Mouse (Mus musculus): ENCODE data around the gene Snx33. TPM values are rescaled to one million over a fixed set of nuclear protein-coding genes. Genes with fewer than 3 reads are reported as not detected.
"Not testable (repeated sequence)": the region's sequence is repeated elsewhere in the genome, so short reads cannot be mapped to it uniquely, and the experiment has no call there.

The Snx33 gene
- polyA plus RNA-seq, 1 experiment from 2014 or later: 5.5 TPM

GRCm38 (mm10) chr9:56947481-56947880 lies 19.3 kb upstream of the Snx33 start:
- H3K4me1 ChIP-seq (replicated peaks; ENCODE audit: control insufficient read depth, insufficient read depth); H3K9me3 ChIP-seq (ENCODE audit: control insufficient read depth, low read length); H3K4me2 ChIP-seq (replicated peaks; ENCODE audit: low read depth); H3K27me3 ChIP-seq (ENCODE audit: control insufficient read depth, insufficient read depth, low read length); H3K36me3 ChIP-seq (ENCODE audit: control insufficient read depth, insufficient read depth, low read length); H3K9ac ChIP-seq (ENCODE audit: low read length); H3K4me3 ChIP-seq (ENCODE audit: low read depth, low read length); ATAC-seq (ENCODE audit: low FRiP score, low TSS enrichment); H3K27ac ChIP-seq (replicated peaks): not testable (repeated sequence)
- peak; percentile 23 for DNase-seq (ENCODE audit: low spot score)
- peak; percentile 85 for TF ChIP-seq CTCF (IDR thresholded peaks at IDR 0.05; ENCODE audit: low read depth)
- WGBS: 26% methylated on average over 3 of the region's 3 CpGs

DNA sequence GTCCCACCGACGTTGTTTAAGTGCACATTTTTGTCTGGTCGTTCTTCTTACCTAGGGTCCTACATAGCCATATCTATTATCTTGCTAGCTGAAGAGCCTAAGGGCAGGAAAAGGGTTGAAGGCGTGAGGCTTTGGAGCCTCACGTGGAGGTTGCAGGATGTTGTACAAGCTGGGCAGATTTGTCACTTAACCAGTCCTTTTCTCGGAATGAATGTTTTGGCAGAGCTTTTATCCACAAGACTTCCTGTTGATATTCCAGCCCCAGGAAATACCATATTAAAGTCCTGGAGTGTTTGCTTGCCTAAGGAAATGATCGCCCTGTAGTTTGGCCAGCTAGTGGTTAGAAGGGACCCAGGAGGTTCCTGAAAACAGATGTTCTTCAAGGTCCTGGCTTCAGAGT lies 10.2 kb upstream of the Snx33 start:
- WGBS: under 1% methylated on average over 7 of the region's 7 CpGs
- H3K27ac ChIP-seq (replicated peaks): peak overlapping the region; percentile 93; the same call in 1 of the 2 replicates
- peak overlapping the region; percentile 65 for H3K4me3 ChIP-seq (ENCODE audit: low read depth, low read length)
- no peak for DNase-seq (ENCODE audit: low spot score)
- ATAC-seq (ENCODE audit: low FRiP score, low TSS enrichment): no peak
- peak overlapping the region; percentile 83 for H3K9ac ChIP-seq (ENCODE audit: low read length)
- TF ChIP-seq EP300 (optimal IDR thresholded peaks at IDR 0.05): no peak
- no peak for TF ChIP-seq CTCF (IDR thresholded peaks at IDR 0.05; ENCODE audit: low read depth)
- H3K4me2 ChIP-seq (replicated peaks; ENCODE audit: low read depth): peak overlapping the region; percentile 73
- H3K9me3 ChIP-seq (ENCODE audit: control insufficient read depth, low read length): no peaks in the 10 kb centered on the region
- no peaks in the 10 kb centered on the region for H3K36me3 ChIP-seq (ENCODE audit: control insufficient read depth, insufficient read depth, low read length)
- H3K4me1 ChIP-seq (replicated peaks; ENCODE audit: control insufficient read depth, insufficient read depth): no peaks in the 10 kb centered on the region
- H3K27me3 ChIP-seq (ENCODE audit: control insufficient read depth, insufficient read depth, low read length): no peaks in the 10 kb centered on the region

DNA sequence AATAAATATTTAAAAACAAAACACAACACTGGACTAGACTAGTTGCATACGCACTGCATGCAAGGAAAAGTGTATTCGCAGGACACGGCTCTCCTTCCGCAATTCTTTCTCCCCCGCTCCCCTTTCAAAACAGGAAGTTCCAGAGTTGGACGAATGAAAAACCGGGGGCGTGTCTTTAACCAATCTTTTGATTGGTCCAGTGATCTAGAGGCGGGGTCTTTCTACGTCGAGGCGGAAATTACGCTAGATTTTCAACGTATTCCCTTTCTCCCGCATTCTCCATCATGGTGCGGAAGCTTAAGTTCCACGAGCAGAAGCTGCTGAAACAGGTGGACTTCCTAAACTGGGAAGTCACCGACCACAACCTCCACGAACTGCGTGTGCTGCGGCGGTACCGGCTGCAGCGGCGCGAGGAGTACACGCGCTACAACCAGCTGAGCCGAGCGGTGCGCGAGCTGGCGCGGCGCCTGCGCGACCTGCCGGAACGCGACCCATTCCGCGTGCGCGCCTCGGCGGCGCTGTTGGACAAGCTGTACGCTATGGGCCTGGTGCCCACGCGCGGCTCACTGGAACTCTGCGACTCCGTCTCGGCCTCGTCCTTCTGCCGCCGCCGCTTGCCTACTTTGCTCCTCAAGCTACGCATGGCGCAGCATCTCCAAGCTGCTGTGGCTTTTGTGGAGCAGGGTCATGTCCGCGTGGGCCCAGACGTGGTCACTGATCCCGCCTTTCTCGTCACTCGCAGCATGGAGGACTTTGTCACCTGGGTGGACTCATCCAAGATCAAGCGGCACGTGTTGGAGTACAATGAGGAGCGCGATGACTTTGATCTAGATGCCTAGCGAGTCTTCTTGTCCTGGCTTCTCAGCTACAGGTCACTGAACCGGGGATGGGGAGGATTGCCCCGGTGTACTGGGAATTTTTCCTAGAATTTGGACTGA lies 9.3 kb upstream of the Snx33 start, which contains the start of gene Imp3:
Gene Imp3 (plus strand): TSS at position 253 of the 938 bp plus-strand sequence.
- under 1% methylated on average over 73 of the region's 73 CpGs for WGBS
- Histone ChIP-seq H3K4me2 (replicated peaks; ENCODE audit: low read depth) (peak within 1 kb of the TSS; percentile 73), H3K4me3 (ENCODE audit: low read depth, low read length) (peak within 1 kb of the TSS; percentile 65), H3K9ac (ENCODE audit: low read length) (peak within 1 kb of the TSS; percentile 83), H3K4me1 (replicated peaks; ENCODE audit: control insufficient read depth, insufficient read depth) (no peaks in the 10 kb centered on the region), H3K27me3 (ENCODE audit: control insufficient read depth, insufficient read depth, low read length) (no peaks in the 10 kb centered on the region), H3K9me3 (ENCODE audit: control insufficient read depth, low read length) (no peaks in the 10 kb centered on the region), H3K36me3 (ENCODE audit: control insufficient read depth, insufficient read depth, low read length) (no peaks in the 10 kb centered on the region), H3K27ac (replicated peaks) (peak within 1 kb of the TSS; percentile 93)
- ATAC-seq (ENCODE audit: low FRiP score, low TSS enrichment): peak; percentile 91
- DNase-seq (ENCODE audit: low spot score): peak; percentile 91
- TF ChIP-seq EP300 (optimal IDR thresholded peaks at IDR 0.05) (no peak), CTCF (IDR thresholded peaks at IDR 0.05; ENCODE audit: low read depth) (peak; percentile 59)

- peak overlapping the region; percentile 65 for H3K4me3 ChIP-seq (ENCODE audit: low read depth, low read length)
- no peaks in the 10 kb centered on the region for H3K9me3 ChIP-seq (ENCODE audit: control insufficient read depth, low read length)
- H3K4me2 ChIP-seq (replicated peaks; ENCODE audit: low read depth): peak overlapping the region; percentile 55
- H3K27ac ChIP-seq (replicated peaks): peak overlapping the region; percentile 53; the same call in 1 of the 2 replicates
- no peaks in the 10 kb centered on the region for H3K27me3 ChIP-seq (ENCODE audit: control insufficient read depth, insufficient read depth, low read length)
- ATAC-seq (ENCODE audit: low FRiP score, low TSS enrichment) (no peak), DNase-seq (ENCODE audit: low spot score) (no peak)
- 0 out of 2 replicates have a peak overlapping the region, but pooled peaks have one; percentile 35 for H3K9ac ChIP-seq (ENCODE audit: low read length)
- H3K4me1 ChIP-seq (replicated peaks; ENCODE audit: control insufficient read depth, insufficient read depth): no peaks in the 10 kb centered on the region
- TF ChIP-seq EP300 (optimal IDR thresholded peaks at IDR 0.05) (no peak), CTCF (IDR thresholded peaks at IDR 0.05; ENCODE audit: low read depth) (no peak)
- 17% methylated on average over 6 of the region's 6 CpGs for WGBS
- H3K36me3 ChIP-seq (ENCODE audit: control insufficient read depth, insufficient read depth, low read length): no peaks in the 10 kb centered on the region
Observed at GRCm38 (mm10) chr9:56936861-56937222, 8.7 kb upstream of the Snx33 start.

GRCm38 (mm10) chr9:56930556-56930955 lies 2.4 kb upstream of the Snx33 start:
- no peaks in the 10 kb centered on the region for H3K36me3 ChIP-seq (ENCODE audit: control insufficient read depth, insufficient read depth, low read length)
- no peak overlapping the region for H3K4me2 ChIP-seq (replicated peaks; ENCODE audit: low read depth)
- no peaks in the 10 kb centered on the region for H3K9me3 ChIP-seq (ENCODE audit: control insufficient read depth, low read length)
- no peak for DNase-seq (ENCODE audit: low spot score)
- no peak overlapping the region for H3K9ac ChIP-seq (ENCODE audit: low read length)
- no peak for ATAC-seq (ENCODE audit: low FRiP score, low TSS enrichment)
- peaks cover 11% of the 10 kb centered on the region for H3K4me1 ChIP-seq (replicated peaks; ENCODE audit: control insufficient read depth, insufficient read depth)
- H3K27ac ChIP-seq (replicated peaks): no peak overlapping the region
- H3K27me3 ChIP-seq (ENCODE audit: control insufficient read depth, insufficient read depth, low read length): no peaks in the 10 kb centered on the region
- no peak overlapping the region for H3K4me3 ChIP-seq (ENCODE audit: low read depth, low read length)
- WGBS: 56% methylated on average over 1 of the region's 1 CpGs
- TF ChIP-seq EP300 (optimal IDR thresholded peaks at IDR 0.05): no peak

GRCm38 (mm10) chr9:56929496-56929895 lies 1.3 kb upstream of the Snx33 start:
- H3K9ac ChIP-seq (ENCODE audit: low read length): no peak overlapping the region
- H3K9me3 ChIP-seq (ENCODE audit: control insufficient read depth, low read length): no peaks in the 10 kb centered on the region
- no peak overlapping the region for H3K4me3 ChIP-seq (ENCODE audit: low read depth, low read length)
- no peak for TF ChIP-seq EP300 (optimal IDR thresholded peaks at IDR 0.05)
- TF ChIP-seq CTCF (IDR thresholded peaks at IDR 0.05; ENCODE audit: low read depth): no peak
- no peaks in the 10 kb centered on the region for H3K36me3 ChIP-seq (ENCODE audit: control insufficient read depth, insufficient read depth, low read length)
- no peak overlapping the region for H3K27ac ChIP-seq (replicated peaks)
- no peak for ATAC-seq (ENCODE audit: low FRiP score, low TSS enrichment)
- H3K27me3 ChIP-seq (ENCODE audit: control insufficient read depth, insufficient read depth, low read length): no peaks in the 10 kb centered on the region
- H3K4me1 ChIP-seq (replicated peaks; ENCODE audit: control insufficient read depth, insufficient read depth): peaks cover 13% of the 10 kb centered on the region
- 52% methylated on average over 4 of the region's 4 CpGs for WGBS
- H3K4me2 ChIP-seq (replicated peaks; ENCODE audit: low read depth): no peak overlapping the region
- DNase-seq (ENCODE audit: low spot score): no peak
